Mouse (Mus musculus): ENCODE results near the gene Unc13d.

Gene Unc13d

DNA sequence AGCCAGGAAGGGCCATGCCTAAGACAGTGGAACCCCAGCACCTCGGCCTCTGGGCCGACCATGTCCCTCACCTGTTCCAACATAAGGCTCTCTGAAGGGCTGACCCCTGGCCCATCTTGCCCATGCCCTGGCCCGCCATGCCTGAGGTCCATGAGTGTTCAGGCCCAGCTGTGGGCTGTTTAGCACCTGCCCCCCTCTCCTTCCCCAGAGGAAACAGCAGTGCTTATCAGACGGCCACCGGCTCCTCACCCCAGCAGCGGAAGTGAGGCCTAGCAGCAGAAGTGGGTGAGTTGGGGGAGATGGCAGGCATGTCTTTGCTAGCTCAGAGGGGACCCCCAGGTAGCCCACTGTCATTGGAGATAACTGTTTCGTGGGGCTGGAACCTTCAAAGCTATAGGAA lies 925 bp downstream of the Unc13d start:
- H3K27me3 ChIP-seq (ENCODE audit: insufficient read depth, low read length), result no peaks in the 10 kb centered on the region
- H3K9me3 ChIP-seq (ENCODE audit: low read length), result no peaks in the 10 kb centered on the region
- H3K4me3 ChIP-seq (replicated peaks; ENCODE audit: low read length), result peak overlapping the region; percentile 76
- peaks cover 32% of the 10 kb centered on the region for H3K36me3 ChIP-seq (ENCODE audit: insufficient read depth, low read length)
- no peak for TF ChIP-seq NANOG (IDR thresholded peaks at IDR 0.05; ENCODE audit: borderline replicate concordance, low read length)
- no peak for TF ChIP-seq POU5F1 (IDR thresholded peaks at IDR 0.05; ENCODE audit: borderline replicate concordance, low read length)
- TF ChIP-seq CTCF (conservative IDR thresholded peaks at IDR 0.05; ENCODE audit: low read length), result no peak
- H3K4me1 ChIP-seq (replicated peaks; ENCODE audit: low read depth, low read length), result peaks cover 62% of the 10 kb centered on the region

DNA sequence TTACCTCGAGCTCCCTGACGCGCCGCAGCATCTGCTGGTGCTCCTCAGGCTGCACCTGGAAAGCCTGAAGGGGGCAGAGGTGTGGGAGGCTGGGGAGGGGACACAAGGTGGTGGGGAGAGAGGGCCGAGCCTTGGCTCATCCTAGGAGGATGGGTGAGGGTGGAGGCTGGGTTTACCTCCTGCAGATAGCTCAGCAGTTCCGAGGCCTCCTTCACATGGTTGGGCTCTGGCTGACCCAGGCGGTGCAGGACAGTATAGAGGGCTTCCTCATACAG lies 1.6 kb downstream of the Unc13d start:
- Histone ChIP-seq H3K9me3 (ENCODE audit: low read length) (no peaks in the 10 kb centered on the region), H3K4me3 (replicated peaks; ENCODE audit: low read length) (peak overlapping the region; percentile 76), H3K27me3 (ENCODE audit: insufficient read depth, low read length) (no peaks in the 10 kb centered on the region), H3K36me3 (ENCODE audit: insufficient read depth, low read length) (peaks cover 26% of the 10 kb centered on the region), H3K4me1 (replicated peaks; ENCODE audit: low read depth, low read length) (peaks cover 56% of the 10 kb centered on the region)
- TF ChIP-seq NANOG (IDR thresholded peaks at IDR 0.05; ENCODE audit: borderline replicate concordance, low read length), result no peak

DNA sequence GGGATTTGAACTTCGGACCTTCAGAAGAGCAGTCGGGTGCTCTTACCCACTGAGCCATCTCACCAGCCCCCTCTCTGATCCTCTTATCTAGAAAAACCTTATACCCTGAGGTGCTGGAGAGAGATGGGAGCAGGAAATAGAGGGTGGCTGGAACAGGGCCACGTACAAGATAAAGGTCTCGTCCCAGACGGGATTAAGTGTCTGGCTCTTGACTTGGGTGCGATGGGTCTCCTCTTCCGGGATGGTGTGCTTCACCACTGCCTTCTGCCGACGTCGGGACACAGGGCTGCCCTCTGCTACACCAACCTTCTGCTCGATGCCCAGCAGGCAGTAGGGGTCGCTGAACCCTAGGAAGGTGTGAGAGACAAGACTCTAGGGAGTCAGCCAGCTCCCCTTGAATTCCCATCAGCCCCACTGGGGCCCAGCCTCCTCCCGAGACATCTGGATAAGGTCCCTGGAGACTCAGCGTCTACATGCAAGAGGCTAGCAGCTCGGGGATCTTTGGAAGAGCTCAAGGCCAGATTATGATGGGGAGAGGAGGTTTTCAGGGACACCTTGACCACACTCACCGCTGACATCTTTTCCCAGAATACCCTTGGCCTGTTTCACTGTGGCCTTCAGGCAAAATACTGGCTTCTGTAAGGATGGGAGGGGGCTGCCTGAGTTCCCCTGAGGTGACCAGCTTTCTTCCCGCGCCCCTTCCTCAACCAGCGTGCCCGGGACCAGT lies 2.1 kb downstream of the Unc13d start:
- H3K27me3 ChIP-seq (ENCODE audit: insufficient read depth, low read length), result no peaks in the 10 kb centered on the region
- peaks cover 21% of the 10 kb centered on the region for H3K36me3 ChIP-seq (ENCODE audit: insufficient read depth, low read length)
- TF ChIP-seq POU5F1 (IDR thresholded peaks at IDR 0.05; ENCODE audit: borderline replicate concordance, low read length) (no peak), CTCF (conservative IDR thresholded peaks at IDR 0.05; ENCODE audit: low read length) (no peak), NANOG (IDR thresholded peaks at IDR 0.05; ENCODE audit: borderline replicate concordance, low read length) (no peak)
- no peaks in the 10 kb centered on the region for H3K9me3 ChIP-seq (ENCODE audit: low read length)
- H3K4me1 ChIP-seq (replicated peaks; ENCODE audit: low read depth, low read length), result peaks cover 51% of the 10 kb centered on the region
- H3K4me3 ChIP-seq (replicated peaks; ENCODE audit: low read length), result peak overlapping the region; percentile 76

DNA sequence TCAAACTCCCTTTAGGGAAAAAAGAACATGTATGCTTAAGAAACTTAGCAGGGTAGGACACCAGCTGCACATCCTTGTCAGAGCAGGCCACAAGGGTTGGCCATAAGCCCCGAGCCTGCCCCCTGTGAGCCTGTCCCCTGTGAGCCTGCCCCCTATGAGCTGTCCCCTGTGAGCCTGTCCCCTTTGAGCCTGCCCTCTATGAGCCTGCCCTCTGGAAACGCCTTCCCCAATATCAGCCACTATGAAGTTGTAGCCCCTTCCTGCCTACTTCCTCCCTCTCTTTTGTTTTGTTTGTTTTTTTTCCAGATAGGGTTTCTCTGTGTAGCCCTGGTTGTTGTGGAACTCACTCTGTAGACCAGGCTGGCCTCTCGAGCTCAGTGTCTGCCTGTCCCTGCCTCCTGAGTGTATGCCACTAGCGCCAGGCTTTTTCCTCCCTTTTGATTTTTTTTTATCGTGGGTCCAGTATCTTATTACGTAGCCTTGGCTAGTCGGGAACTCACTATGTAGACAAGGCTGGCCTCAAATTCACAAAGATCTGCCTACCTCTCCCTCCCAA lies 3.2 kb downstream of the Unc13d start:
- no peak overlapping the region for H3K4me3 ChIP-seq (replicated peaks; ENCODE audit: low read length)
- no peak for TF ChIP-seq NANOG (IDR thresholded peaks at IDR 0.05; ENCODE audit: borderline replicate concordance, low read length)
- no peak for TF ChIP-seq CTCF (conservative IDR thresholded peaks at IDR 0.05; ENCODE audit: low read length)
- TF ChIP-seq POU5F1 (IDR thresholded peaks at IDR 0.05; ENCODE audit: borderline replicate concordance, low read length), result no peak

DNA sequence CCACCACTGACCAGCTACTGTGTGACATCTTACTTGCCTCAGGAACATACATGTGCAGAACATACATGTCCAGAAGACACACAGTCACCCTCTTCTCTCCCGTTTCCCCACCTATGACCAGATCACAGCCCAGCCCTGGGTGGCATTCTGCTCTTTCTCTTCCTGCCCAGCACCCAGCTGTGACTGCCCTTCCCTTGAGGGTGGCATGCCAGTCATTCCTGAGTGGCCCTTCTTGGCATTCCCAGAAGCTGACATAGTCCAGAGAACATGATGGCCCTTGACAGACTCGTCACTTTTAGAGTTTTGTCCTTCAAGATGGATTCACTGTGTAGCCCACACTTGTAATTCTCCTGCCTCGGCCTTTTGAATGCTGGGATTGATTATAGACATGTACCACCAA lies 5.2 kb downstream of the Unc13d start:
- peaks cover 23% of the 10 kb centered on the region for H3K4me1 ChIP-seq (replicated peaks; ENCODE audit: low read depth, low read length)
- H3K4me3 ChIP-seq (replicated peaks; ENCODE audit: low read length), result no peak overlapping the region
- no peaks in the 10 kb centered on the region for H3K9me3 ChIP-seq (ENCODE audit: low read length)
- no peaks in the 10 kb centered on the region for H3K36me3 ChIP-seq (ENCODE audit: insufficient read depth, low read length)
- TF ChIP-seq POU5F1 (IDR thresholded peaks at IDR 0.05; ENCODE audit: borderline replicate concordance, low read length), result no peak
- TF ChIP-seq CTCF (conservative IDR thresholded peaks at IDR 0.05; ENCODE audit: low read length), result no peak
- TF ChIP-seq NANOG (IDR thresholded peaks at IDR 0.05; ENCODE audit: borderline replicate concordance, low read length), result no peak
- 0 out of 2 replicates have a peak, but pooled peaks cover 3% of the 10 kb centered on the region for H3K27me3 ChIP-seq (ENCODE audit: insufficient read depth, low read length)

More for the DNA sequence above, 3.2 kb downstream of the Unc13d start:
- Histone ChIP-seq H3K9me3 (ENCODE audit: low read length) (no peaks in the 10 kb centered on the region), H3K36me3 (ENCODE audit: insufficient read depth, low read length) (peaks cover 10% of the 10 kb centered on the region), H3K27me3 (ENCODE audit: insufficient read depth, low read length) (no peaks in the 10 kb centered on the region), H3K4me1 (replicated peaks; ENCODE audit: low read depth, low read length) (peaks cover 42% of the 10 kb centered on the region)

DNA sequence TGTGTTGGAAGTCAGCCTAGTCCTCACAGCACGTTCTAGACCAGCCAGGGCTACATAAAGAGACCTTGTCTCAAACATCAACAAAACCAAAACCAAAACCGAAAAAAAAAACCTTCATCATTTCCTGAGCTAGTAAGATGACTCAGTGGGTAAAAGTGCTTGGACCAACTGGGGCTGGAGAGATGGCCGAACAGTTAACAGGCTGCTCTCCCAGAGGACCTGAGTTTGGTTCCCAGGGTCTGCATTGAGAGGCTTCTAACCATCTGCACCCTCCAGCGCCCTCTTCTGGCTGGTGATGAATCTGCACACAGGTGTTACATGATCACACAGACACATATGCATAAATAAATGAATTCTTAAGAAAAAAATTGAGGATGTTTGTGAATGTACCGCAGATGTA lies 6.3 kb downstream of the Unc13d start:
- Histone ChIP-seq H3K4me1 (replicated peaks; ENCODE audit: low read depth, low read length) (peaks cover 13% of the 10 kb centered on the region), H3K36me3 (ENCODE audit: insufficient read depth, low read length) (no peaks in the 10 kb centered on the region), H3K4me3 (replicated peaks; ENCODE audit: low read length) (no peak overlapping the region), H3K27me3 (ENCODE audit: insufficient read depth, low read length) (peaks cover 6% of the 10 kb centered on the region; the same call in 1 of the 2 replicates), H3K9me3 (ENCODE audit: low read length) (no peaks in the 10 kb centered on the region)
- TF ChIP-seq CTCF (conservative IDR thresholded peaks at IDR 0.05; ENCODE audit: low read length) (peak; percentile 88), POU5F1 (IDR thresholded peaks at IDR 0.05; ENCODE audit: borderline replicate concordance, low read length) (no peak)

DNA sequence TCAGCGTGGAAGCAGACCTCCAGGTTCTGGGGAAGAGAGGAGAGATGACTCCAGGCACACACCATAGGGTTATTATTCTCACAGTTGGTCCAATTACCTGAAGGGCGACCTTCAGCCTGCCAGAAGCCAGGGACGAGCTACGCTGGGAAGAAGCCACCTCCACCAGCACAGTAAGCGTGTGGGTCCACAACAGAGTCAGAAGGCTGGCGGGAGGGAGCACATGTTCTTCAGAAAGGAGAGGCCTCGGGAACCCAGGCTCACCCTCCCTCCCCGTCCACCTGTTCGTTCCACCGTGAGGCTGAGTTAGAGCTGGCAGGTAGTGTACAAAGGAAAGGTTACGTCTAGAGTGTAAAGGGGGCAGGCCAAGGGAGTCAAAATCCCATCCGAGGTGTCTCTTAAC lies 12.4 kb downstream of the Unc13d start:
- peaks cover 58% of the 10 kb centered on the region for H3K4me1 ChIP-seq (replicated peaks; ENCODE audit: low read depth, low read length)
- H3K4me3 ChIP-seq (replicated peaks; ENCODE audit: low read length), result 0 out of 2 replicates have a peak overlapping the region, but pooled peaks have one; percentile 11
- H3K27me3 ChIP-seq (ENCODE audit: insufficient read depth, low read length), result peaks cover 8% of the 10 kb centered on the region; the same call in 1 of the 2 replicates
- H3K9me3 ChIP-seq (ENCODE audit: low read length), result no peaks in the 10 kb centered on the region
- TF ChIP-seq NANOG (IDR thresholded peaks at IDR 0.05; ENCODE audit: borderline replicate concordance, low read length), result no peak
- TF ChIP-seq CTCF (conservative IDR thresholded peaks at IDR 0.05; ENCODE audit: low read length), result no peak
- TF ChIP-seq POU5F1 (IDR thresholded peaks at IDR 0.05; ENCODE audit: borderline replicate concordance, low read length), result no peak
- H3K36me3 ChIP-seq (ENCODE audit: insufficient read depth, low read length), result peaks cover 22% of the 10 kb centered on the region

DNA sequence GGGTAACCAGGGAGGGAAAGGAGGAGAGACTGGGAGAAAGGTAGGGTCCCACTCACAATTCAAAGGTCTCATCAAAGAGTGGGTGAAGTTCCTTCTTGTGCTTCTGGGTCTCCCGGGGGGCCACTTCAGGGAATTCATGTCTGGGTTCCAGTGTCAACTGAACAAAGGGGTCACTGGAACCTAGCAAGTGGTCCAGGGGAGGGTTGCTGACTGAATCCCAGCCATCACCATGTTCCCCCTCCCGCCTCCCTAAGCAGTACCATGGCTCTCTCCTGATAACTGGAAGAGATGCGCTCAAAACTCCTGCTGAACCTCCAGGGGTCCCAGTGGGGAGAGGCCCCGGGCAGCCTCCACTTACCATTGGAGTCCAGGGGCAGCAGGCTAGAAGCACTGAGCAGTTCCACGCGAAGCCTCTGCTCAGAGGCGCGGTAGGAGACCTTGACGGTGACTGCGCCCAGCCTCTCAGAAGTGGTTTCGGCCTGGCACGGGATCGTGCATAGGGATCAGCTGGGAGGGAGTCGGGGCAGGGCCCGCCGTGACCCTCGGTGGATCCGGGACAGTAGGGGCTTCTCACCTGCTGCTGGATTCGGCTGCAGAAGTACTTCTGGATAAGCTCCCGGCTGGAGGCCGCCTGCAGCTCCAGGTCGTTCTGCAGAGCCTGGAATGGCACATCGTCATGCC lies 13.4 kb downstream of the Unc13d start:
- H3K4me1 ChIP-seq (replicated peaks; ENCODE audit: low read depth, low read length), result peaks cover 59% of the 10 kb centered on the region
- TF ChIP-seq CTCF (conservative IDR thresholded peaks at IDR 0.05; ENCODE audit: low read length) (no peak), POU5F1 (IDR thresholded peaks at IDR 0.05; ENCODE audit: borderline replicate concordance, low read length) (no peak), NANOG (IDR thresholded peaks at IDR 0.05; ENCODE audit: borderline replicate concordance, low read length) (no peak)
- H3K27me3 ChIP-seq (ENCODE audit: insufficient read depth, low read length), result peaks cover 8% of the 10 kb centered on the region; the same call in 1 of the 2 replicates
- peak overlapping the region; percentile 58 for H3K4me3 ChIP-seq (replicated peaks; ENCODE audit: low read length)
- peaks cover 32% of the 10 kb centered on the region for H3K36me3 ChIP-seq (ENCODE audit: insufficient read depth, low read length)
- H3K9me3 ChIP-seq (ENCODE audit: low read length), result no peaks in the 10 kb centered on the region

Measured in E14TG2a.4 (cell line).